Mouse (Mus musculus): Measurements from ENCODE around the gene Cinp. TPM values are rescaled to one million over a fixed set of nuclear protein-coding genes. Genes with fewer than 3 reads are reported as not detected.

Gene Cinp
- 66.9 and 74.3 TPM in 2 replicates for polyA plus RNA-seq (2015; fragmentation: Nextera tagmentation; extraction: Ambion mirVana)

DNA sequence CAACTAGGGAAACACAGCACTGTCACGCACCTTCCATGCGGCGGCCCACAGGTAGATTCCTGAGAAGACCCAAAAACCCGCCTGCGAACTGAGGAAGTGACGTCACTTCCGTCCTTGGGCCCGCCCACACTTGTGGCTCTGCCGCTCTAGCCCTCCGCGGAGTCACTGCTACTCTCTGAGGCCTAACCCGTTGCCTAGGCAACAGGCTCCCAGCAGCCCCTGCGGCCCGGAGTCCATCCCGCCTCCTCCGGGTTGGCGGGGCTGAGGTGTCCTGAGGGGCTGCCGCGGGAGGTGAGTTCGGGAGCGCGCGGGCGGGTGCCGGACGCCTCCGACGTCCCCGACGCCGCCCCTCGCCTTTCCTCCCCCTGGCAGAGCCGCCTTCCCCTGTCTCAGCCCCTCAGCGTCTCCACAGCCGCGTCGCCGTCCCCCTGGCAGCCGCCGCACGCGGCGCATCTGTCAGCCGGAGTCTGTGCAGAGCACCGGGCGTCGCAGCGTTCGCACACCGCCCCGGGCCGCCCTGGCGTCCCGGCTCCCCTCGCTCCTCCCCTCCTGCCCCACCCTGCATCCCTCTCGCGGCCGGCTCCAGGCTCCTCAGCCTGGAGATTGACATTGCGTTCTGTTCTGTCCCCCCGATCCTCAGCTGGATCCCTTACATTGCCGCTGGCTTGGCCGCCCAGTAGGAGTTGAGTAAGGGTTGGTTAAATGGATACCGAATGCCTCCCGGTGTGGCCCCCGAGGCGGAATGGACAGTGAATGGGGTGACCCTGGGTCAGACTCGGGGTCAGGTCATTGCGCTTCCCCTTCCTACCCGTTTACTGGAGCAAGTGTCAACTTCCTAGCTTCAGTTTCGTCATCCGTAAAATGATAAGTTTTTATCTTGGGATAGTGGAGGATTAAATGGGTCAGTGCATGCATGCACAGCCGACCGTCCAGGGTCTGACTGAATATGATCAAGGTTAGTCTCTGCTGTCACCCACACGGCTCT lies at the start of gene Cinp, which contains the start of gene Tecpr2:
Gene Cinp, minus strand, starts transcription at position 110 of the 985 bp plus-strand sequence.
Gene Tecpr2, plus strand, starts transcription at position 229 of the 985 bp plus-strand sequence.
- H3K4me1 ChIP-seq = peaks cover 17% of the 10 kb centered on the region
- peak within 1 kb of the TSS; percentile 88 for H3K4me2 ChIP-seq
- peak; percentile 99 for ATAC-seq (ENCODE audit: insufficient number of reproducible peaks, insufficient read depth, low FRiP score, low TSS enrichment, low read depth)
- H3K9ac ChIP-seq = peak within 1 kb of the TSS; percentile 84
- H3K27ac ChIP-seq = peak within 1 kb of the TSS; percentile 85
- peak within 1 kb of the TSS; percentile 79 for H3K4me3 ChIP-seq
- no peaks in the 10 kb centered on the region for H3K9me3 ChIP-seq
- H3K36me3 ChIP-seq = no peaks in the 10 kb centered on the region
- H3K27me3 ChIP-seq = no peaks in the 10 kb centered on the region
- WGBS = under 1% methylated on average over 69 of the region's 74 CpGs

GRCm38 (mm10) chr12:110937496-110937895 lies 48.6 kb upstream of the Cinp start:
- Histone ChIP-seq H3K36me3 (peaks cover 54% of the 10 kb centered on the region), H3K27ac (no peak overlapping the region), H3K4me3 (no peak overlapping the region), H3K27me3 (no peaks in the 10 kb centered on the region), H3K9ac (no peak overlapping the region), H3K4me2 (no peak overlapping the region), H3K4me1 (0 out of 2 replicates have a peak, but pooled peaks cover 3% of the 10 kb centered on the region), H3K9me3 (no peaks in the 10 kb centered on the region)
- 84% methylated on average over 5 of the region's 5 CpGs for WGBS
- ATAC-seq (ENCODE audit: insufficient number of reproducible peaks, insufficient read depth, low FRiP score, low TSS enrichment, low read depth) = no peak

- H3K4me1 ChIP-seq = 0 out of 2 replicates have a peak, but pooled peaks cover 3% of the 10 kb centered on the region
- 0 out of 2 replicates have a peak, but pooled peaks have one; percentile 62 for ATAC-seq (ENCODE audit: insufficient number of reproducible peaks, insufficient read depth, low FRiP score, low TSS enrichment, low read depth)
- 53% methylated on average over 9 of the region's 9 CpGs for whole genome bisulfite sequencing
- H3K27ac ChIP-seq = no peak overlapping the region
- no peak overlapping the region for H3K4me2 ChIP-seq
- 0 out of 2 replicates have a peak overlapping the region, but pooled peaks have one; percentile 6 for H3K9ac ChIP-seq
- peaks cover 57% of the 10 kb centered on the region for H3K36me3 ChIP-seq
- no peaks in the 10 kb centered on the region for H3K9me3 ChIP-seq
- H3K27me3 ChIP-seq = no peaks in the 10 kb centered on the region
- H3K4me3 ChIP-seq = no peak overlapping the region
These were observed 47.2 kb upstream of the Cinp start for GRCm38 (mm10) chr12:110935983-110936620.

DNA sequence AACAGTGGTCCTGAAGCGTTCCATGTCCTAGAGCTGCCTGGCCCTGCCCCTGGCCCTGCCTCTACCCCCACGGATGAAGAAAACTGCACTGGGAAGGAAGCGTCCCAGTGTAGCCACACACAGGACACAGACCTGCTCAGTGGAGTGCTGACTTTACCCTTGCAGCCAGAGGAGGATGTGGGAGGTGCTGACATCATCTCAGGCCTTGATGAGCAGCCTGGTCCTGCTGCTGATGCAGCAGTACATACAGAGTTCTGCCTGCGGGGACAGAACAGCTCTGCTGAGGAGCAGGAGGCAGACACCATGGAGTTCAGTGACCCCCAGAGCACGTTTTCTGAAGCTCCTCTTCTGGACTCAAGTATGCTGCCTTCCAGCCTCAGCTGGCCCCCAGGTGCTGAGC lies 43.9 kb upstream of the Cinp start:
- Histone ChIP-seq H3K9me3 (no peaks in the 10 kb centered on the region), H3K4me3 (no peak overlapping the region), H3K27ac (no peak overlapping the region), H3K9ac (no peak overlapping the region), H3K4me2 (no peak overlapping the region), H3K36me3 (peaks cover 37% of the 10 kb centered on the region), H3K27me3 (no peaks in the 10 kb centered on the region), H3K4me1 (0 out of 2 replicates have a peak, but pooled peaks cover 3% of the 10 kb centered on the region)
- no peak for ATAC-seq (ENCODE audit: insufficient number of reproducible peaks, insufficient read depth, low FRiP score, low TSS enrichment, low read depth)
- 75% methylated on average over 5 of the region's 5 CpGs for WGBS

DNA sequence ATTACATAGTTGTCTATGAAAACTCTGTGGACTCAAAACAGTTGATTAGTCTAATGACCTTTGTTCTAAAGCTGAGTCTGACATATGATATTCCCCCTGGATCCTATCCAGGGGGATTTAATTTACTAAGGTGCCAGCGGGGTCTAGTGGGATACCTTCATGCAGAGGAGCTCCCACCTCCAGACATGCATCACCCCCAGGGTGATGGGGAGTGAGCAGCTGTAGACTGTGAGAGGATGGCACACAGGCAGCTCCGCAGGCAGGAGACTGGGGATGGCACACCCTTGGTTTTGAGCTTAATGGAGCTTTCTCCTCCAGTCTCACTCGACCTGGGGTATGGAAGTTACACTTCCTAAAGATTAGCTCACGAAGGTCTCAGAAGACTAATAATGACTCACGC lies 32.6 kb upstream of the Cinp start:
- peaks cover 34% of the 10 kb centered on the region for H3K36me3 ChIP-seq

DNA sequence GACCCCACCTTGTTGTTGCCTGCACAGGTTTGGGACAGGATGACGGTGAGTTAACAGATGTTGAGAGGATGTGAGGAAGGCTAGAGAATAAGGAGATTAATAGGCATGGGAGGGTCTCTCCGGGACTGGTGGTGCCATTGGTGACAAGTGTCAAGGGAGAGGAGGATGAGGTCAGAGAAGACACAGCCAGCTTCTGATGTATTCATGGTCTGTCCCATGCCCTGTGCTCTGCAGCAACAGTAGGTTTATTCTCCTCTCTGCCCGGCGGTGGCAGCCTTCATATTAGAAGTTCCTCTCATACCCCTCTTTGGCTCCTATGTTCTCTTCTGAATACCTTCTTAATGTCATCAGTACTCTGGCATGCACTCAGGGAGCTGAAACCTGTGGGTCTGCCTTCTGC lies 31.3 kb upstream of the Cinp start:
- ATAC-seq (ENCODE audit: insufficient number of reproducible peaks, insufficient read depth, low FRiP score, low TSS enrichment, low read depth) = no peak
- 91% methylated on average over 4 of the region's 4 CpGs for WGBS
- no peaks in the 10 kb centered on the region for H3K27me3 ChIP-seq
- H3K9me3 ChIP-seq = no peaks in the 10 kb centered on the region
- H3K9ac ChIP-seq = no peak overlapping the region
- no peak overlapping the region for H3K27ac ChIP-seq
- peaks cover 35% of the 10 kb centered on the region for H3K36me3 ChIP-seq
- H3K4me3 ChIP-seq = no peak overlapping the region
- no peak overlapping the region for H3K4me2 ChIP-seq
- H3K4me1 ChIP-seq = no peaks in the 10 kb centered on the region

More for the DNA sequence above, 32.6 kb upstream of the Cinp start:
- 73% methylated on average over 5 of the region's 5 CpGs for WGBS
- Histone ChIP-seq H3K27ac (no peak overlapping the region), H3K9me3 (no peaks in the 10 kb centered on the region), H3K4me2 (no peak overlapping the region), H3K9ac (no peak overlapping the region), H3K4me3 (no peak overlapping the region), H3K4me1 (no peaks in the 10 kb centered on the region), H3K27me3 (no peaks in the 10 kb centered on the region)
- no peak for ATAC-seq (ENCODE audit: insufficient number of reproducible peaks, insufficient read depth, low FRiP score, low TSS enrichment, low read depth)

DNA sequence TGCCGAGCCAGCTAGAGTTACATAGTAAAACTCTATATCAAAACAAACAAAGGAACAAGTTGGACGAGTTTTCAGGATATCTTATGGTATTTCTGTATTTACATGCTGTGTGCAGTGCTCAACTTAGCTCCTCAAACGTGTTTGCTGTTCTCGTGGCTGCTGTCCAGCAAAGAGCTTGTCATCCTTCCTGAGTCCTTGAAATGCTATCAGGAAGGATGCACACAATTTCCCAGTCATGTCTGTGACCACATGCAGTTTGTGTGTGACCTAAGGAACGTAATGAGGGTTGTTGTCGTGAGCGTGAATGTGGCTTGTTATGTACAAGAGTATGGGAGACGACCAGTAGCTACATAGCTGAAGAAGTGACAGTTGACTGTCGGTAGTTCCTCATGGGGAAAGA lies 26.8 kb upstream of the Cinp start:
- Histone ChIP-seq H3K4me2 (no peak overlapping the region), H3K27ac (no peak overlapping the region), H3K27me3 (no peaks in the 10 kb centered on the region), H3K9ac (no peak overlapping the region), H3K36me3 (peaks cover 35% of the 10 kb centered on the region), H3K4me1 (no peaks in the 10 kb centered on the region), H3K9me3 (no peaks in the 10 kb centered on the region), H3K4me3 (no peak overlapping the region)
- ATAC-seq (ENCODE audit: insufficient number of reproducible peaks, insufficient read depth, low FRiP score, low TSS enrichment, low read depth) = no peak
- 83% methylated on average over 9 of the region's 9 CpGs for WGBS

GRCm38 (mm10) chr12:110909962-110910361 lies 21.0 kb upstream of the Cinp start:
- H3K4me2 ChIP-seq = no peak overlapping the region
- no peak overlapping the region for H3K27ac ChIP-seq
- peaks cover 10% of the 10 kb centered on the region for H3K36me3 ChIP-seq
- H3K27me3 ChIP-seq = no peaks in the 10 kb centered on the region
- WGBS = 86% methylated on average over 2 of the region's 2 CpGs
- no peak for ATAC-seq (ENCODE audit: insufficient number of reproducible peaks, insufficient read depth, low FRiP score, low TSS enrichment, low read depth)
- H3K4me3 ChIP-seq = no peak overlapping the region
- no peak overlapping the region for H3K9ac ChIP-seq
- H3K4me1 ChIP-seq = 0 out of 2 replicates have a peak, but pooled peaks cover 3% of the 10 kb centered on the region
- H3K9me3 ChIP-seq = no peaks in the 10 kb centered on the region

DNA sequence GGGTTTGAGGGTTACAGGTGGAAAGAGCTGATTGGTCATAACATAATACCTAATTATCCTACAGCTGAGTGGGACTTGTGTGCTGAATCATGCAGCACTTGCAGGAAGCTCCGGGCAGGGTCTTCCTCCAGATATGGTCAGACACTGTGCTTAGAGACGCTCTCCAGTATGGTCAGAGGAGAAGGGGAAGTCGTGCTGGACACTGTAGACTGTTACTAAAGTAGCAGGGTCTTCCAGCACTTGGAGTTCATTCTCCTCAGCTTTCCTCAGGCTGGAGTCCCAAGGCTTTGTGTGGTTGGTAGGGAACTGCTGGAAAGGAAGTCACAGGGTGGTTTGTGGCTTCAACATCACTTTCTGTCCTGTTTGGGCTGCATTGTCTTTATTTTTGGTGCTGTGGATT lies 18.9 kb upstream of the Cinp start:
- H3K36me3 ChIP-seq = peaks cover 7% of the 10 kb centered on the region; the same call in 1 of the 2 replicates
- no peak for ATAC-seq (ENCODE audit: insufficient number of reproducible peaks, insufficient read depth, low FRiP score, low TSS enrichment, low read depth)

GRCm38 (mm10) chr12:110903536-110903935 lies 14.6 kb upstream of the Cinp start:
- H3K4me2 ChIP-seq = no peak overlapping the region
- 0 out of 2 replicates have a peak, but pooled peaks cover 7% of the 10 kb centered on the region for H3K36me3 ChIP-seq
- H3K27ac ChIP-seq = no peak overlapping the region
- no peak for ATAC-seq (ENCODE audit: insufficient number of reproducible peaks, insufficient read depth, low FRiP score, low TSS enrichment, low read depth)
- no peak overlapping the region for H3K4me3 ChIP-seq
- no peak overlapping the region for H3K9ac ChIP-seq
- WGBS = 84% methylated on average over 2 of the region's 2 CpGs
- H3K9me3 ChIP-seq = no peaks in the 10 kb centered on the region
- H3K27me3 ChIP-seq = no peaks in the 10 kb centered on the region
- 0 out of 2 replicates have a peak, but pooled peaks cover 3% of the 10 kb centered on the region for H3K4me1 ChIP-seq

More for the DNA sequence above, 18.9 kb upstream of the Cinp start:
- no peak overlapping the region for H3K4me2 ChIP-seq
- H3K27ac ChIP-seq = peak overlapping the region; percentile 62
- no peak overlapping the region for H3K9ac ChIP-seq
- H3K9me3 ChIP-seq = no peaks in the 10 kb centered on the region
- H3K4me3 ChIP-seq = no peak overlapping the region
- 73% methylated on average over 3 of the region's 3 CpGs for WGBS
- H3K4me1 ChIP-seq = 0 out of 2 replicates have a peak, but pooled peaks cover 3% of the 10 kb centered on the region
- no peaks in the 10 kb centered on the region for H3K27me3 ChIP-seq

- Histone ChIP-seq H3K4me3 (no peak overlapping the region), H3K4me2 (no peak overlapping the region), H3K9ac (no peak overlapping the region), H3K36me3 (peaks cover 9% of the 10 kb centered on the region; the same call in 1 of the 2 replicates), H3K9me3 (no peaks in the 10 kb centered on the region), H3K27ac (no peak overlapping the region), H3K27me3 (no peaks in the 10 kb centered on the region), H3K4me1 (no peaks in the 10 kb centered on the region)
- ATAC-seq (ENCODE audit: insufficient number of reproducible peaks, insufficient read depth, low FRiP score, low TSS enrichment, low read depth) = no peak
- 69% methylated on average over 4 of the region's 4 CpGs for WGBS
These were observed 13.2 kb upstream of the Cinp start for GRCm38 (mm10) chr12:110902106-110902505.
